Mouse (Mus musculus): Measurements from ENCODE around the gene Ryr1. TPM values are rescaled to one million over a fixed set of nuclear protein-coding genes. Genes with fewer than 3 reads are reported as not detected.

The Ryr1 gene
- total RNA-seq (2014; rRNA removed) (7.0 and 7.2 TPM in 2 replicates), polyA plus RNA-seq (2015; fragmentation: Nextera tagmentation; extraction: Ambion mirVana) (13.6 and 15.2 TPM in 2 replicates)

DNA sequence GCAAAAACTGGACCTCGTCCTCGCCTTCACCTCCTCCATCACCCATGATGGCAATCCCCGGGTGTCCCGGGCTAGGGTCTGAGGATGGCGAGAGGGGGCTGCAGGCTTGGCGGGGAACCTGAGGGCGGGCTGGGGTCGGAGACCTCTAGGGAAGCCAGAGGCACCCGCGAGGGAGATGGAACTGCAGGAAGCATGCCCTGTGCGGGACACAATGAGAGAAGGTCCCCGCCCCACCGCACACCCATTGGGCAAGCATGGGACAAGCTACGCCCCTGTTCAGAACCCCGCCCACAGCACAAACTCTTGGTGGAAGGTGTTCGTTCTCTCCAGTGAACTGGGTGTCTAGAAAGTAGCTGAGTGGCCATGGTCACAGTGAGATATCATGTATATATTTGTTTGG is at the start of gene Ryr1:
TSS of gene Ryr1 (minus strand) at position 210 of the 400 bp plus-strand sequence.
- H3K4me2 ChIP-seq (ENCODE audit: low read depth, low read length, poor library complexity, severe bottlenecking) = peak within 1 kb of the TSS; percentile 42
- no peak within 1 kb of the TSS for H3K27ac ChIP-seq (ENCODE audit: low read depth, low read length)
- no peak for TF ChIP-seq CTCF (IDR thresholded peaks at IDR 0.05)
- peaks cover 3% of the 10 kb centered on the region; the same call in 1 of the 2 replicates for H3K4me1 ChIP-seq (ENCODE audit: insufficient read depth, low read length)
- H3K27me3 ChIP-seq (ENCODE audit: insufficient read depth, low read length) = no peaks in the 10 kb centered on the region
- WGBS = 0% methylated on average over 16 of the region's 16 CpGs
- no peaks in the 10 kb centered on the region for H3K36me3 ChIP-seq (ENCODE audit: insufficient read depth, low read length)
- H3K4me3 ChIP-seq (ENCODE audit: low read depth, low read length) = peak within 1 kb of the TSS; percentile 20; the same call in 1 of the 2 replicates
- H3K9ac ChIP-seq (replicated peaks; ENCODE audit: low read length, poor library complexity, severe bottlenecking) = no peak within 1 kb of the TSS
- ATAC-seq (ENCODE audit: low FRiP score) = no peak
- DNase-seq (ENCODE audit: low spot score) = peak; percentile 7
- no peaks in the 10 kb centered on the region for H3K9me3 ChIP-seq (ENCODE audit: low read length)

DNA sequence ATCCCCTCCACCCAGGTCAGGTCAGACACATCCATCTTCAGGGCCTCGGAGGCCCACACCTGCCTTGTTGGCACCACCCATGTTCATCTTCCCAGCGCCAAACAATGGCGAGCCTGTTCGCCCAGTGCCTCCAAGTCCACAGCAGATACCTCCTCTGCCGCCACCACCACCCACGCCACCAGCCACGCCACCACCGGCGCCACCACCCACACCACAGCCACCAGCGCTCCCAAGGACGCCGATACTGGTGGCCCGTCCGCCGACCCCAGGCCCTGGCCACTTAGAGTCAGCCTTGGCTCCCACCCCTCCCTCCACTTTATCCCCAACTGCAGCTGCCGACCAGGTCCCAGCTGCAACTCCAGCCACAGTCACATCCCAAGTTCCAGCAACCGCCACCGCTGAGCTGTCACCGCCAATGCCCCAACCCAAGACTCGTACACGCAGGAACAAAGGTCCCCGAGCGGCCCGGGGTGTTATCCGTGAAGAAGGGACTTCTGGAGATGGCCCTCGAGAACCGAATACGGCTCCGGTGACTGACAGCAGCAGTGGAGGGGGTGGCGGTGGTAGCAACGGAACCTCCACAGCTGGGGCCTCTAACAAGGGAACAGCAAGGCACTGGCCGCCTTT is 47.5 kb upstream of the Ryr1 start:
- 43% methylated on average over 32 of the region's 32 CpGs for WGBS
- H3K4me3 ChIP-seq (ENCODE audit: low read depth, low read length) = peak overlapping the region; percentile 77; the same call in 1 of the 2 replicates
- no peak for ATAC-seq (ENCODE audit: low FRiP score)

DNA sequence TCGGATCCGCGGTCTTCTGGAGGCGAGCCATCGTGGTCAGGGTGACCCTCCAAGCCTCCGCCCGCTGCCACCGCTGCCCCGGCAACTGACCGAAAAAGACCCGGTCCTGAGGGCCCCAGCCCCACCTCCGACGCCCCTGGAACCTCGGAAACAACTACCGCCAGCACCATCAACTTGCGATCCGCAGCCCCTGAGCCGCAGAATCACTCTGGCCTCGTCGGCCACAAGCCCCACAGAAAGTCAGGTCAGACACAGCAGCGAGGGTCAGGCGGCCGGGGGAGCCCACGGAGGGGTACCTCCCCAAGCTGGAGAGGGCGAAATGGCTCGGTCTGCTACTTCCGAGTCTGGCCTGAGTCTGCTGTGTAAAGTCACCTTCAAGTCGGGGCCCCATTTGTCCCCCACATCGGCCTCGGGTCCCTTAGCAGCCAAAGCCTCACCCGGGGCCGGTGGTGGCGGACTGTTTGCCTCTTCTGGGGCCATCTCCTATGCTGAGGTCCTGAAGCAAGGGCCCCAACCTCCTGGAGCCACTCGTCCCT is 46.7 kb upstream of the Ryr1 start:
- DNase-seq (ENCODE audit: low spot score) = no peak

More for the DNA sequence above, 47.5 kb upstream of the Ryr1 start:
- no peak for TF ChIP-seq CTCF (IDR thresholded peaks at IDR 0.05)
- peaks cover 25% of the 10 kb centered on the region for H3K27me3 ChIP-seq (ENCODE audit: insufficient read depth, low read length)
- H3K9ac ChIP-seq (replicated peaks; ENCODE audit: low read length, poor library complexity, severe bottlenecking) = no peak overlapping the region
- peaks cover 39% of the 10 kb centered on the region for H3K36me3 ChIP-seq (ENCODE audit: insufficient read depth, low read length)
- H3K27ac ChIP-seq (ENCODE audit: low read depth, low read length) = no peak overlapping the region
- H3K4me1 ChIP-seq (ENCODE audit: insufficient read depth, low read length) = peaks cover 8% of the 10 kb centered on the region; the same call in 1 of the 2 replicates
- DNase-seq (ENCODE audit: low spot score) = no peak
- H3K4me2 ChIP-seq (ENCODE audit: low read depth, low read length, poor library complexity, severe bottlenecking) = no peak overlapping the region
- no peaks in the 10 kb centered on the region for H3K9me3 ChIP-seq (ENCODE audit: low read length)

DNA sequence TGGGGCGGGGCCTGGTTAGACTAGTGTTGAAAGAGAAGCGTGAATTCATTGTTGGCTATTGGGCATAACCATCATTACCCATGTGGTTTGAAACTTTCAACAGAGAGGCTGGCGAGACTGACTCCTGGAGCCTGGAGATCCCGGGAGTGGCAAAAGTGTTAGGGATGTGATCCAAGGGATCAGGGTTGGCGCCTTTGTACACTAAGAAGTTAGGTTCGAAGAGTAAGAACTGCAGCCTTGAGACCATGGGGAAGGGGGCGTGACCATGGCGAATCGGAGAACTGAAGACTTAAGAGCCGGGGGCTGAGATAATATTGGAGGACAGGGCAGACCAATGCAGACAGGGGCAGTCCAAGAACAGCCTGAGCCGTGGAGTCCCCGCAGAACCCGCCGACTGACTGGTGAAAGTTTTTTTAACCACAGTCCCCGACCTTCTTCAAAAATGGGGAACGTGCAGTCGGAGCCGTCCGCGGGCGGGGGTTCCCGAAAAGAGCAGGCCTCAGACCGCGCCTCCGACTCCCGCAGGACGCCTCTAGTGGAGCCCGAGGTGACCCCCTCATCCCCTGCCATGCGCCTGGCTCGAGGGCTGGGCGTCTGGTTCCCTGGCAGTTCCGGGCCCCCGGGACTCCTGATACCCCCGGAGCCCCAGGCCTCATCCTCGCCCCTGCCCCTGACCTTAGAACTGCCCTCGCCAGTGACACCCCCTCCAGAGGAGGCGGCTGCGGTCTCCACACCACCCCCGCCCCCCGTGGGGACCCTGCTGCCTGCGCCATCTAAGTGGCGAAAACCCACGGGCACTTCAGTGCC is 46.0 kb upstream of the Ryr1 start:
- H3K4me3 ChIP-seq (ENCODE audit: low read depth, low read length) = peak overlapping the region; percentile 77
- no peak for TF ChIP-seq CTCF (IDR thresholded peaks at IDR 0.05)
- peaks cover 11% of the 10 kb centered on the region; the same call in 1 of the 2 replicates for H3K4me1 ChIP-seq (ENCODE audit: insufficient read depth, low read length)
- no peak overlapping the region for H3K27ac ChIP-seq (ENCODE audit: low read depth, low read length)
- no peak for ATAC-seq (ENCODE audit: low FRiP score)
- H3K27me3 ChIP-seq (ENCODE audit: insufficient read depth, low read length) = peaks cover 25% of the 10 kb centered on the region
- H3K9ac ChIP-seq (replicated peaks; ENCODE audit: low read length, poor library complexity, severe bottlenecking) = no peak overlapping the region
- H3K9me3 ChIP-seq (ENCODE audit: low read length) = no peaks in the 10 kb centered on the region
- peaks cover 36% of the 10 kb centered on the region for H3K36me3 ChIP-seq (ENCODE audit: insufficient read depth, low read length)
- no peak for DNase-seq (ENCODE audit: low spot score)
- 2% methylated on average over 43 of the region's 43 CpGs for whole genome bisulfite sequencing
- H3K4me2 ChIP-seq (ENCODE audit: low read depth, low read length, poor library complexity, severe bottlenecking) = peak overlapping the region; percentile 71

More for the DNA sequence above, 46.7 kb upstream of the Ryr1 start:
- Histone ChIP-seq H3K27me3 (ENCODE audit: insufficient read depth, low read length) (peaks cover 25% of the 10 kb centered on the region), H3K4me1 (ENCODE audit: insufficient read depth, low read length) (peaks cover 11% of the 10 kb centered on the region; the same call in 1 of the 2 replicates), H3K27ac (ENCODE audit: low read depth, low read length) (no peak overlapping the region), H3K9me3 (ENCODE audit: low read length) (no peaks in the 10 kb centered on the region), H3K36me3 (ENCODE audit: insufficient read depth, low read length) (peaks cover 39% of the 10 kb centered on the region), H3K4me3 (ENCODE audit: low read depth, low read length) (peak overlapping the region; percentile 77; the same call in 1 of the 2 replicates), H3K9ac (replicated peaks; ENCODE audit: low read length, poor library complexity, severe bottlenecking) (no peak overlapping the region), H3K4me2 (ENCODE audit: low read depth, low read length, poor library complexity, severe bottlenecking) (peak overlapping the region; percentile 71)
- ATAC-seq (ENCODE audit: low FRiP score) = no peak
- no peak for TF ChIP-seq CTCF (IDR thresholded peaks at IDR 0.05)
- 10% methylated on average over 29 of the region's 34 CpGs for WGBS

DNA sequence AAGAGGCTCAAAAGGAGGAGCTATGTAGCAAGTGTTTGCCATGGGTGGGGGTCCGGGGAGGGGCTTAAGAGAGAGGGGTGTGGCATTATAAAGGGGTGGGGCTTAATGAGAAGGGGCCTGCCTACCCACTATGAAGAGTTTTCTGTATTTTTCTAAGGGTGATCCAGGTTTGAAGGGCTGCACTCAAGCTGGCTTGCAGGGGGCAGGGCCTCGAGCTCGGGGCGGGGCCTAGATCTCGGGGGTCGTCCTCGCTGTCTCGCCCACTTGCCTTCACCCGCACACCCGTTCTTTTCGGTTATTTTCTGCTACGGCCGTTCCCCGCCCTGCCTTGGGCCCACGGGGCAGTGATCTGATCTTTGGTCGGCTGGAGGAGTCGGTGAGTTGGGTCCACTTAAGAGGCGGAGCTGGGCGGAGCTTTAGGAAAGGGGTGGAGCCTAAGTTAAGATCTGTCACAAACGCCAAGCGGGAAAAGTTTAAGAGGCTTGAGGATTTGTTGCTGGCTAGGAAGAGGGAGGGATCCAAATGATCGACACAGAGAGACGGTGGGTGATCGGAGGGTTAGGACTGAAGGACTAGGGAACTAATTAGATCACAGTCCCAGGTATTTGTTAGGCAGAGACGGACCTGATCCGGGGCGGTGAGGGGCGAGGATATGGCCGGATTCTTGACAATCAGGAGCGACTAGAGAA is 45.2 kb upstream of the Ryr1 start, which contains the start of the genes Ggn and Spred3:
TSS of gene Ggn (plus strand) at position 145 of the 689 bp plus-strand sequence.
TSS of gene Spred3 (minus strand) at position 346 of the 689 bp plus-strand sequence.
- Histone ChIP-seq H3K9ac (replicated peaks; ENCODE audit: low read length, poor library complexity, severe bottlenecking) (peak within 1 kb of the TSS; percentile 86), H3K36me3 (ENCODE audit: insufficient read depth, low read length) (peaks cover 29% of the 10 kb centered on the region), H3K27ac (ENCODE audit: low read depth, low read length) (peak within 1 kb of the TSS; percentile 89), H3K4me2 (ENCODE audit: low read depth, low read length, poor library complexity, severe bottlenecking) (peak within 1 kb of the TSS; percentile 71), H3K9me3 (ENCODE audit: low read length) (no peaks in the 10 kb centered on the region), H3K4me3 (ENCODE audit: low read depth, low read length) (peak within 1 kb of the TSS; percentile 77), H3K4me1 (ENCODE audit: insufficient read depth, low read length) (peaks cover 11% of the 10 kb centered on the region; the same call in 1 of the 2 replicates), H3K27me3 (ENCODE audit: insufficient read depth, low read length) (peaks cover 25% of the 10 kb centered on the region)
- DNase-seq (ENCODE audit: low spot score) = peak; percentile 77
- no peak for TF ChIP-seq CTCF (IDR thresholded peaks at IDR 0.05)
- 1% methylated on average over 30 of the region's 30 CpGs for WGBS
- ATAC-seq (ENCODE audit: low FRiP score) = peak; percentile 65
